7 mouse cellular contexts compared by ENCODE assay signal in the genomic region with DNA sequence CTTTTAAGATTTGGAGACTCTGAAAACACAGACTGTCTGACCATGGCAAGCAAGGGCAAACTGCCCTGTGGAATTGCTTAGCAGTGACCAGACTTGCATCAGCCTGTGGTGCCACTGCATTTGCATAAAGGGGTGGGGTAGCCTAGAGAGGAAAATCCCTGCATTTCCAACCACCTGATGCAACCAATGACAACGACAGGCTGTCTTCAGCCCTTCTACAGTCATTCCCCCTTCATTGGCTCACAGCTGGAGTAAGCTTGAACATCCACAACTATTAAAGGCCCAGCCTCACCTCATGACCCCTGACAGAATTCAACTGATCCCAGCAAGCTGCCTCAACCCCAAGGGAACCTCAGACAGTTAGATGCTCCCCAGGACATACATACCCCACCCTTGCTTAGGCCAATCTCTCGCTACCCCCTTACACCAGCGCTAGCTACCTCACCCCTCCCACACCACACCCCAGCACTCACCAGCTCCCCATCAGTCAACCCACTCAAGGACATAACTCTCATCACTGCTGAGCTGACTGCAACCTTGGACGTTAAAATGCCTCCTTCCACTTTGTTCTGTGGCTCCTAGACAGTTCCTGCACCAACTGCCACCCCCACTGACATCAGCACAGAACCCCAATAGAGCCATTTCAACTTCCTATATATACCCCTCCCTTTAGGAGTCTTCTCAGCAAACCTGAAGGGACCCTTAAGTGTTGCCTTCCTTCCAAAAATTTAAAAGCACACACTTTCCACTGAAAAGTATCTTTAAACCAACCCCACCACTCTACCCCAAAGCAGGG. TPM values are rescaled to one million over a fixed set of nuclear protein-coding genes. Genes with fewer than 3 reads are reported as not detected.
A peak's percentile ranks its signal among the peaks of the same experiment; 100 is the strongest.
DNase-seq lines count a peak whose midpoint lies in the region; ATAC-seq and TF ChIP-seq lines count a peak whose summit lies in the region.

No protein-coding gene starts in this region.

- peak overlapping the region; percentile 7 to 57; a peak in 2 of 4 replicates for H3K4me3 ChIP-seq in MEL (ENCODE audit: control insufficient read depth in 1 of 2, insufficient read depth in 1 of 2, low read depth in 2 of 2, low read length in 2 of 2)
- peak overlapping the region; percentile 48 for H3K4me3 ChIP-seq in forebrain, embryonic 11.5 days (ENCODE audit: low read depth, low read length)
- peak overlapping the region; percentile 35 for H3K4me3 ChIP-seq in kidney, postnatal 0 days (replicated peaks; ENCODE audit: low read depth, low read length)
- peak overlapping the region; percentile 50 for H3K4me3 ChIP-seq in midbrain, embryonic 12.5 days

- no peaks in the 10 kb centered on the region for H3K27me3 ChIP-seq in MEL (ENCODE audit: control insufficient read depth in 1 of 2, insufficient read depth in 2 of 2, low read length in 2 of 2)
- H3K27me3 ChIP-seq in forebrain, embryonic 11.5 days (ENCODE audit: control insufficient read depth, insufficient read depth, low read length), result no peaks in the 10 kb centered on the region
- H3K27me3 ChIP-seq in kidney, postnatal 0 days (ENCODE audit: insufficient read depth, low read length), result no peaks in the 10 kb centered on the region
- no peaks in the 10 kb centered on the region for H3K27me3 ChIP-seq in midbrain, embryonic 12.5 days

- peak overlapping the region; percentile 60 for H3K9ac ChIP-seq in MEL (ENCODE audit: control insufficient read depth, low read depth, low read length, poor library complexity, severe bottlenecking)
- H3K9ac ChIP-seq in forebrain, embryonic 11.5 days (ENCODE audit: low read length), result peak overlapping the region; percentile 67
- no peak overlapping the region for H3K9ac ChIP-seq in kidney, postnatal 0 days (ENCODE audit: low read depth, low read length)
- H3K9ac ChIP-seq in midbrain, embryonic 12.5 days (replicated peaks), result peak overlapping the region; percentile 61

- H3K9me3 ChIP-seq in MEL (replicated peaks; ENCODE audit: insufficient read depth, low read length), result no peaks in the 10 kb centered on the region
- H3K9me3 ChIP-seq in forebrain, embryonic 11.5 days (ENCODE audit: control insufficient read depth, low read length), result no peaks in the 10 kb centered on the region
- no peaks in the 10 kb centered on the region for H3K9me3 ChIP-seq in kidney, postnatal 0 days (replicated peaks; ENCODE audit: low read length)
- no peaks in the 10 kb centered on the region for H3K9me3 ChIP-seq in midbrain, embryonic 12.5 days

- TF ChIP-seq EP300 in MEL (IDR thresholded peaks at IDR 0.05; ENCODE audit: low read depth in 1 of 2, low read length in 2 of 2), result peak in 1 of 2 experiments; percentile 54; a peak in 1 of 4 replicates

- 45% methylated on average over 4 of the region's 4 CpGs for WGBS in forebrain, embryonic 11.5 days
- WGBS in kidney, postnatal 0 days, result 43% methylated on average over 4 of the region's 4 CpGs
- WGBS in midbrain, embryonic 12.5 days, result 38% methylated on average over 4 of the region's 4 CpGs

- peak overlapping the region; percentile 71 for H3K27ac ChIP-seq in MEL (ENCODE audit: control insufficient read depth, low read depth, low read length)
- no peak overlapping the region for H3K27ac ChIP-seq in forebrain, embryonic 11.5 days (ENCODE audit: low read depth, low read length)
- 0 out of 2 replicates have a peak overlapping the region, but pooled peaks have one; percentile 43 for H3K27ac ChIP-seq in kidney, postnatal 0 days
- peak overlapping the region; percentile 91; the same call in 1 of the 2 replicates for H3K27ac ChIP-seq in midbrain, embryonic 12.5 days (replicated peaks)

- peaks cover 46 to 49% of the 10 kb centered on the region in 2 experiments for H3K36me3 ChIP-seq in MEL (ENCODE audit: control insufficient read depth in 1 of 2, insufficient read depth in 2 of 2, low read length in 2 of 2)
- peaks cover 14% of the 10 kb centered on the region for H3K36me3 ChIP-seq in forebrain, embryonic 11.5 days (ENCODE audit: control insufficient read depth, insufficient read depth, low read length)
- H3K36me3 ChIP-seq in kidney, postnatal 0 days (ENCODE audit: insufficient read depth, low read length), result peaks cover 45% of the 10 kb centered on the region
- H3K36me3 ChIP-seq in midbrain, embryonic 12.5 days, result peaks cover 75% of the 10 kb centered on the region

- TF ChIP-seq POLR2A in MEL (IDR thresholded peaks at IDR 0.05; ENCODE audit: control insufficient read depth in 1 of 2, insufficient read depth in 1 of 2, low read depth in 1 of 2, low read length in 2 of 2, poor library complexity in 1 of 2), result no peak

- TF ChIP-seq CTCF in MEL (IDR thresholded peaks at IDR 0.05 in 2 of 3, conservative IDR thresholded peaks at IDR 0.05 in 1 of 3; ENCODE audit: control insufficient read depth in 1 of 3, insufficient read depth in 1 of 3, low read depth in 2 of 3, low read length in 3 of 3, poor library complexity in 1 of 3, severe bottlenecking in 1 of 3), result no peak
- no peak for TF ChIP-seq CTCF in kidney, postnatal 0 days (IDR thresholded peaks at IDR 0.05; ENCODE audit: low read depth)

- peaks cover 54% of the 10 kb centered on the region for H3K79me2 ChIP-seq in MEL (ENCODE audit: control insufficient read depth, insufficient read depth, low read length, poor library complexity)

- peaks cover 23 to 51% of the 10 kb centered on the region in 2 experiments; a peak in 3 of 4 replicates for H3K4me1 ChIP-seq in MEL (ENCODE audit: control insufficient read depth in 1 of 2, insufficient read depth in 2 of 2, low read length in 2 of 2)
- H3K4me1 ChIP-seq in forebrain, embryonic 11.5 days (replicated peaks; ENCODE audit: control insufficient read depth, insufficient read depth, low read length), result peaks cover 32% of the 10 kb centered on the region
- H3K4me1 ChIP-seq in kidney, postnatal 0 days (replicated peaks; ENCODE audit: insufficient read depth, low read length), result peaks cover 47% of the 10 kb centered on the region
- peaks cover 53% of the 10 kb centered on the region for H3K4me1 ChIP-seq in midbrain, embryonic 12.5 days

- DNase-seq in CD4-positive, CD25-positive, alpha-beta regulatory T cell, adult 2 months (ENCODE audit: low read depth, low spot score), result peak; percentile 55
- DNase-seq in MEL (ENCODE audit: low read depth, low spot score), result peak; percentile 80
- DNase-seq in forebrain, embryonic 11.5 days (ENCODE audit: low spot score), result peak; percentile 50
- no peak for DNase-seq in kidney, postnatal 0 days (ENCODE audit: low spot score)
- no peak for DNase-seq in retina, embryonic 14.5 days (ENCODE audit: low spot score)
- no peak for DNase-seq in layer of hippocampus, postnatal 10 days (ENCODE audit: low spot score in 2 of 2)

- H3K4me2 ChIP-seq in forebrain, embryonic 11.5 days (ENCODE audit: low read depth, low read length, severe bottlenecking), result peak overlapping the region; percentile 98
- H3K4me2 ChIP-seq in kidney, postnatal 0 days (ENCODE audit: low read length), result peak overlapping the region; percentile 79
- H3K4me2 ChIP-seq in midbrain, embryonic 12.5 days (replicated peaks), result peak overlapping the region; percentile 96

- ATAC-seq in forebrain, embryonic 11.5 days (replicated peaks; ENCODE audit: low FRiP score), result no peak
- no peak for ATAC-seq in kidney, postnatal 0 days (replicated peaks; ENCODE audit: low FRiP score, low read depth)
- ATAC-seq in midbrain, embryonic 12.5 days (ENCODE audit: low FRiP score, low read depth), result no peak

- no peak for TF ChIP-seq RAD21 in MEL (IDR thresholded peaks at IDR 0.05; ENCODE audit: low read depth, low read length)

TF ChIP-seq in MEL, 35 proteins besides CTCF, POLR2A, EP300 and RAD21 (continues in another document):
- TF ChIP-seq SMC3 (IDR thresholded peaks at IDR 0.05; ENCODE audit: low read depth, low read length) (no peak), SIN3A (IDR thresholded peaks at IDR 0.05; ENCODE audit: low read length) (peak; percentile 76), RCOR1 (IDR thresholded peaks at IDR 0.05; ENCODE audit: low read depth, low read length) (no peak), ZC3H11A (IDR thresholded peaks at IDR 0.05; ENCODE audit: low read depth, low read length) (no peak), CHD2 (IDR thresholded peaks at IDR 0.05; ENCODE audit: low read length) (no peak)

RNA-seq across cellular contexts. Expression of a gene that starts 6.9 kb away (rescaled TPM):
- total RNA-seq in MEL (2012; rRNA removed), result 44.8 and 47.0 TPM in 2 replicates
- 10 to 100 TPM; 37.5 to 66.5 TPM for polyA plus RNA-seq in MEL (2012; ENCODE audit: insufficient read depth in 1 of 2, insufficient read length in 2 of 2, low read depth in 1 of 2, low replicate concordance in 2 of 2, missing spikeins in 1 of 2)
- polyA plus RNA-seq in forebrain, embryonic 11.5 days (2014; fragmentation: Nextera tagmentation; extraction: Ambion mirVana), result 38.6 and 42.9 TPM in 2 replicates
- 77.3 and 88.0 TPM in 2 replicates for polyA plus RNA-seq in kidney, postnatal 0 days (2015; fragmentation: Nextera tagmentation; extraction: Ambion mirVana)
- polyA plus RNA-seq in midbrain, embryonic 12.5 days (2016; fragmentation: Nextera tagmentation; extraction: Ambion mirVana), result 80.9 and 81.1 TPM in 2 replicates
- 100 to 1,000 TPM; 183 to 193 TPM for total RNA-seq in layer of hippocampus, postnatal 10 days (2021)

RNA-seq across cellular contexts. Expression of a gene that starts 26.8 kb away (rescaled TPM):
- 0.95 and 2.1 TPM in 2 replicates for total RNA-seq in MEL (2012; rRNA removed)
- 1 to 10 TPM in 1 of 2 experiments, not detected in 1; 6.3 TPM for polyA plus RNA-seq in MEL (2012; ENCODE audit: insufficient read depth in 1 of 2, insufficient read length in 2 of 2, low read depth in 1 of 2, low replicate concordance in 2 of 2, missing spikeins in 1 of 2)
- polyA plus RNA-seq in forebrain, embryonic 11.5 days (2014; fragmentation: Nextera tagmentation; extraction: Ambion mirVana), result 33.2 and 33.8 TPM in 2 replicates
- polyA plus RNA-seq in kidney, postnatal 0 days (2015; fragmentation: Nextera tagmentation; extraction: Ambion mirVana), result 125 TPM in 2 replicates
- polyA plus RNA-seq in midbrain, embryonic 12.5 days (2016; fragmentation: Nextera tagmentation; extraction: Ambion mirVana), result 36.1 and 43.0 TPM in 2 replicates
- 1 to 10 TPM; 4.2 to 5.6 TPM for total RNA-seq in layer of hippocampus, postnatal 10 days (2021)

RNA-seq across cellular contexts. Expression of a gene that starts 33.9 kb away (rescaled TPM):
- 132 and 135 TPM in 2 replicates for total RNA-seq in MEL (2012; rRNA removed)
- 100 to 1,000 TPM; 152 to 368 TPM for polyA plus RNA-seq in MEL (2012; ENCODE audit: insufficient read depth in 1 of 2, insufficient read length in 2 of 2, low read depth in 1 of 2, low replicate concordance in 2 of 2, missing spikeins in 1 of 2)
- polyA plus RNA-seq in forebrain, embryonic 11.5 days (2014; fragmentation: Nextera tagmentation; extraction: Ambion mirVana), result 140 and 150 TPM in 2 replicates
- polyA plus RNA-seq in kidney, postnatal 0 days (2015; fragmentation: Nextera tagmentation; extraction: Ambion mirVana), result 101 and 106 TPM in 2 replicates
- 156 and 166 TPM in 2 replicates for polyA plus RNA-seq in midbrain, embryonic 12.5 days (2016; fragmentation: Nextera tagmentation; extraction: Ambion mirVana)
- 10 to 100 TPM; 56.3 to 61.8 TPM for total RNA-seq in layer of hippocampus, postnatal 10 days (2021)

RNA-seq across cellular contexts. Expression of a gene that starts 45.5 kb away (rescaled TPM):
- 33.9 and 43.1 TPM in 2 replicates for total RNA-seq in MEL (2012; rRNA removed)
- 10 to 100 TPM in 1 of 2 experiments, not detected in 1; 33.7 TPM for polyA plus RNA-seq in MEL (2012; ENCODE audit: insufficient read depth in 1 of 2, insufficient read length in 2 of 2, low read depth in 1 of 2, low replicate concordance in 2 of 2, missing spikeins in 1 of 2)
- 17.5 and 26.9 TPM in 2 replicates for polyA plus RNA-seq in forebrain, embryonic 11.5 days (2014; fragmentation: Nextera tagmentation; extraction: Ambion mirVana)
- 17.6 and 19.8 TPM in 2 replicates for polyA plus RNA-seq in kidney, postnatal 0 days (2015; fragmentation: Nextera tagmentation; extraction: Ambion mirVana)
- 40.1 and 42.6 TPM in 2 replicates for polyA plus RNA-seq in midbrain, embryonic 12.5 days (2016; fragmentation: Nextera tagmentation; extraction: Ambion mirVana)
- total RNA-seq in layer of hippocampus, postnatal 10 days (2021), result 10 to 100 TPM; 43.1 to 49.0 TPM

Comparison
In these comparisons a context has a peak if more than half of its experiments do, and no peak if none do; other contexts are left out.
1. DNase-seq: peak in CD4-positive, CD25-positive, alpha-beta regulatory T cell, adult 2 months (single experiment), MEL (single experiment) and forebrain, embryonic 11.5 days (single experiment); none in kidney, postnatal 0 days (single experiment), retina, embryonic 14.5 days (single experiment) and layer of hippocampus, postnatal 10 days (0 of 2).
2. Peak in every context shown above with its lines, with median percentiles within 50 percentile points of each other: H3K4me3 ChIP-seq and H3K4me2 ChIP-seq.